In genomic region chr7:18839865-18840264, GRCm38 (mm10) we compare ENCODE assay signal across 8 mouse cellular contexts. TPM values are rescaled to one million over a fixed set of nuclear protein-coding genes. Genes with fewer than 3 reads are reported as not detected.
DNase-seq lines count a peak whose midpoint lies in the region; ATAC-seq lines count a peak whose summit lies in the region.

Gene Mill2 (plus strand): TSS chr7:18839966.

- H3K27ac ChIP-seq in forebrain, embryonic 15.5 days (replicated peaks) = peak within 1 kb of the TSS; percentile 12; the same call in 1 of the 2 replicates
- peak within 1 kb of the TSS; percentile 93 for H3K27ac ChIP-seq in intestine, embryonic 14.5 days (ENCODE audit: low read depth)

- no peaks in the 10 kb centered on the region for H3K36me3 ChIP-seq in forebrain, embryonic 15.5 days
- H3K36me3 ChIP-seq in intestine, embryonic 14.5 days (ENCODE audit: control insufficient read depth, insufficient read depth, low read length) = no peaks in the 10 kb centered on the region

- DNase-seq in urinary bladder, postnatal 14 days (ENCODE audit: low spot score) = peak; percentile 26
- DNase-seq in urinary bladder, postnatal 10 days (ENCODE audit: low spot score) = no peak
- no peak for DNase-seq in intestine, embryonic 14.5 days (ENCODE audit: low spot score)
- peak; percentile 80 for DNase-seq in lung, postnatal 10 days
- no peak for DNase-seq in left cerebral cortex, postnatal 4 days
- DNase-seq in right cerebral cortex, postnatal 10 days (ENCODE audit: low spot score in 2 of 2) = no peak

- ATAC-seq in forebrain, embryonic 15.5 days (replicated peaks) = 0 out of 2 replicates have a peak, but pooled peaks have one; percentile 23
- peak; percentile 59 for ATAC-seq in intestine, embryonic 14.5 days (replicated peaks; ENCODE audit: low FRiP score, low TSS enrichment, low read depth)
- no peak for ATAC-seq in monocyte, adult 5-6 weeks (replicated peaks; ENCODE audit: insufficient number of reproducible peaks, low FRiP score, low TSS enrichment, poor library complexity, severe bottlenecking)

- H3K9me3 ChIP-seq in forebrain, embryonic 15.5 days = no peaks in the 10 kb centered on the region
- H3K9me3 ChIP-seq in intestine, embryonic 14.5 days (ENCODE audit: control insufficient read depth, low read length) = no peaks in the 10 kb centered on the region

- 24% methylated on average over 3 of the region's 3 CpGs for WGBS in forebrain, embryonic 15.5 days
- WGBS in intestine, embryonic 14.5 days = 6% methylated on average over 3 of the region's 3 CpGs

- peak within 1 kb of the TSS; percentile 44 for H3K9ac ChIP-seq in forebrain, embryonic 15.5 days (replicated peaks)
- H3K9ac ChIP-seq in intestine, embryonic 14.5 days (ENCODE audit: low read length) = peak within 1 kb of the TSS; percentile 65

- no peaks in the 10 kb centered on the region for H3K27me3 ChIP-seq in forebrain, embryonic 15.5 days
- no peaks in the 10 kb centered on the region for H3K27me3 ChIP-seq in intestine, embryonic 14.5 days (replicated peaks; ENCODE audit: control insufficient read depth, insufficient read depth, low read length)

- H3K4me2 ChIP-seq in forebrain, embryonic 15.5 days (replicated peaks) = peak within 1 kb of the TSS; percentile 50
- peak within 1 kb of the TSS; percentile 70 for H3K4me2 ChIP-seq in intestine, embryonic 14.5 days (ENCODE audit: low read length)

- peaks cover 10% of the 10 kb centered on the region; the same call in 1 of the 2 replicates for H3K4me1 ChIP-seq in forebrain, embryonic 15.5 days
- H3K4me1 ChIP-seq in intestine, embryonic 14.5 days (replicated peaks; ENCODE audit: control insufficient read depth, insufficient read depth, low read length) = peaks cover 10% of the 10 kb centered on the region; the same call in 1 of the 2 replicates

- H3K4me3 ChIP-seq in forebrain, embryonic 15.5 days = peak within 1 kb of the TSS; percentile 32
- H3K4me3 ChIP-seq in intestine, embryonic 14.5 days (ENCODE audit: low read depth, low read length) = peak within 1 kb of the TSS; percentile 41

- intact Hi-C loops in left cerebral cortex, postnatal 4 days (cut with DNase I) = no loop called here

RNA-seq across cellular contexts. Expression of gene Mill2, which starts in this region (rescaled TPM):
- polyA plus RNA-seq in forebrain, embryonic 15.5 days (2015; fragmentation: Nextera tagmentation; extraction: Ambion mirVana) = 0.13 and 0.29 TPM in 2 replicates
- 0.62 and 1.1 TPM in 2 replicates for polyA plus RNA-seq in intestine, embryonic 14.5 days (2014; fragmentation: Nextera tagmentation; extraction: Ambion mirVana)
- 0.19 to 0.75 TPM in 2 of 3 replicates, not detected in the other for total RNA-seq in monocyte, adult 5-6 weeks (2017)
- 1 to 10 TPM in 1 of 2 experiments, under 1 TPM in 1; 0.90 to 1.5 TPM for total RNA-seq in left cerebral cortex, postnatal 4 days (2021)

Comparison
In these comparisons a context has a peak if more than half of its experiments do, and no peak if none do; other contexts are left out.
1. DNase-seq: peak in urinary bladder, postnatal 14 days (single experiment) and lung, postnatal 10 days (single experiment); none in urinary bladder, postnatal 10 days (single experiment), intestine, embryonic 14.5 days (single experiment), left cerebral cortex, postnatal 4 days (single experiment) and right cerebral cortex, postnatal 10 days (0 of 2).
2. Peak in ATAC-seq, H3K4me3 ChIP-seq, H3K27ac ChIP-seq, H3K9ac ChIP-seq and H3K4me2 ChIP-seq in forebrain, embryonic 15.5 days; RNA of the gene not detected or under 1 TPM.